Mouse (Mus musculus): ENCODE data around the gene Ift57. TPM values are rescaled to one million over a fixed set of nuclear protein-coding genes. Genes with fewer than 3 reads are reported as not detected.
A peak's percentile ranks its signal among the peaks of the same experiment; 100 is the strongest.

Gene Ift57
- polyA plus RNA-seq, 1 experiment from 2014 or later = 26.9 TPM

GRCm38 (mm10) chr16:49774059-49775001, 75.3 kb downstream of the Ift57 start:
- Histone ChIP-seq H3K4me1 (ENCODE audit: control insufficient read depth, insufficient read depth, low read length) (no peaks in the 10 kb centered on the region), H3K27ac (ENCODE audit: low read length) (no peak overlapping the region), H3K4me3 (ENCODE audit: low read depth, low read length) (no peak overlapping the region), H3K27me3 (ENCODE audit: control insufficient read depth, insufficient read depth, low read length) (no peaks in the 10 kb centered on the region), H3K9me3 (ENCODE audit: control insufficient read depth, low read depth, low read length) (no peaks in the 10 kb centered on the region), H3K36me3 (ENCODE audit: control insufficient read depth, insufficient read depth, low read length) (no peaks in the 10 kb centered on the region), H3K4me2 (replicated peaks; ENCODE audit: low read depth, low read length) (no peak overlapping the region), H3K9ac (replicated peaks; ENCODE audit: low read depth, low read length) (no peak overlapping the region)
- no peak for ATAC-seq (ENCODE audit: insufficient number of reproducible peaks, insufficient read depth, low FRiP score, low read depth)
- 82% methylated on average over 18 of the region's 18 CpGs for WGBS

GRCm38 (mm10) chr16:49775002-49775966, 76.3 kb downstream of the Ift57 start:
- H3K36me3 ChIP-seq (ENCODE audit: control insufficient read depth, insufficient read depth, low read length) = no peaks in the 10 kb centered on the region
- no peaks in the 10 kb centered on the region for H3K4me1 ChIP-seq (ENCODE audit: control insufficient read depth, insufficient read depth, low read length)
- no peak overlapping the region for H3K4me2 ChIP-seq (replicated peaks; ENCODE audit: low read depth, low read length)
- WGBS = 81% methylated on average over 22 of the region's 22 CpGs
- no peaks in the 10 kb centered on the region for H3K27me3 ChIP-seq (ENCODE audit: control insufficient read depth, insufficient read depth, low read length)
- H3K4me3 ChIP-seq (ENCODE audit: low read depth, low read length) = no peak overlapping the region
- H3K9ac ChIP-seq (replicated peaks; ENCODE audit: low read depth, low read length) = no peak overlapping the region
- no peak overlapping the region for H3K27ac ChIP-seq (ENCODE audit: low read length)
- no peaks in the 10 kb centered on the region for H3K9me3 ChIP-seq (ENCODE audit: control insufficient read depth, low read depth, low read length)
- no peak for ATAC-seq (ENCODE audit: insufficient number of reproducible peaks, insufficient read depth, low FRiP score, low read depth)

DNA sequence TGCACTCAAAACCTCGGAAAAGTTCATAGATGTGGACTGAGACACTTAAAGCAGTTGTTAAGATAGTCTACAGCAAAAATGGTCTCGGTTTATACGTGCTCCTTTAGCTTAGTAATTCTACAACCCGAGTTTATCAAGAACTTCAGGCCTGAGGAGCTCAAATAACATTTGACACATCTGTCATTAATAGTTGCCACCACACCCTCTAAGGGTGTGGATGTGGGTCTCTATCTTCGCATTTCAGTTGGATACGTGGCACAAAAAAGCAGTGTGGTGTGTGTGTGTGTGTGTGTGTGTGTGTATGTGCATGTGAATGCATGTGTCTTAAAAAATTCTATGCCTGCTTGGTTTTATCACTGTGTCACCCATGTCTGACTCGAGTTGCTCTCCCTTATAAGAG, 77.9 kb downstream of the Ift57 start:
- Histone ChIP-seq H3K36me3 (ENCODE audit: control insufficient read depth, insufficient read depth, low read length) (no peaks in the 10 kb centered on the region), H3K9ac (replicated peaks; ENCODE audit: low read depth, low read length) (no peak overlapping the region), H3K4me1 (ENCODE audit: control insufficient read depth, insufficient read depth, low read length) (no peaks in the 10 kb centered on the region), H3K27ac (ENCODE audit: low read length) (no peak overlapping the region), H3K4me3 (ENCODE audit: low read depth, low read length) (no peak overlapping the region), H3K9me3 (ENCODE audit: control insufficient read depth, low read depth, low read length) (no peaks in the 10 kb centered on the region), H3K4me2 (replicated peaks; ENCODE audit: low read depth, low read length) (no peak overlapping the region), H3K27me3 (ENCODE audit: control insufficient read depth, insufficient read depth, low read length) (no peaks in the 10 kb centered on the region)
- 73% methylated on average over 7 of the region's 7 CpGs for WGBS
- peak; percentile 46; the same call in 1 of the 2 replicates for ATAC-seq (ENCODE audit: insufficient number of reproducible peaks, insufficient read depth, low FRiP score, low read depth)

DNA sequence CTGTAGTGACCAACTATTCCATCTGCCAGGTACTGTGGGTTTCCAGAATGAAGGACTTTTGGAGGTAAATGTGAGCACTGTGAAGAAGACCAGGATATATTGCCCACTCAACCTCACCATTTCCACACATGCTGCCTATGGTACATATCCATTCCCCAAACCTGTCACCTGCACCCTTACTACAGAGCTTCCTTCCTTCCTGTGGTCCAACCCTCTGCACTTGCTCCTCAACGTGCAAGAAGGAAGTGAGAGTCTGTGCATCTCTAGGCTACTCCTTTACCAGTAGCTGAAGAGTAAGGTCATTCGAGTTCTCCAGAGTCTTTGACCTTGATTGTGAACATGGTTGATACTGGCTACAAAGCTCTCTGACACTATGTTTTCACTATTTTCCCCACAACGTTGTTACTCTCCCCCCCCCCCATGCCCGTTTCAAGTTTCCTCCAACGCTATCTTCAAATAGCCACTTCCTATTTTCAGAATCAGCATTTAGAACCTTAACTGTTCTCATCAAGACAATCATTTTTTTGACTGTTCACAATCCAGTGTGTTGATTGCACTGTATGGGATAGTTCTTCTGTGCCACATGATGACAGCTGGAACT, 82.6 kb downstream of the Ift57 start:
- WGBS = 82% methylated on average over 5 of the region's 5 CpGs
- no peak overlapping the region for H3K4me2 ChIP-seq (replicated peaks; ENCODE audit: low read depth, low read length)
- no peak overlapping the region for H3K9ac ChIP-seq (replicated peaks; ENCODE audit: low read depth, low read length)
- H3K4me3 ChIP-seq (ENCODE audit: low read depth, low read length) = no peak overlapping the region
- H3K9me3 ChIP-seq (ENCODE audit: control insufficient read depth, low read depth, low read length) = no peaks in the 10 kb centered on the region
- no peak for ATAC-seq (ENCODE audit: insufficient number of reproducible peaks, insufficient read depth, low FRiP score, low read depth)
- no peaks in the 10 kb centered on the region for H3K36me3 ChIP-seq (ENCODE audit: control insufficient read depth, insufficient read depth, low read length)
- no peak overlapping the region for H3K27ac ChIP-seq (ENCODE audit: low read length)
- no peaks in the 10 kb centered on the region for H3K4me1 ChIP-seq (ENCODE audit: control insufficient read depth, insufficient read depth, low read length)
- H3K27me3 ChIP-seq (ENCODE audit: control insufficient read depth, insufficient read depth, low read length) = no peaks in the 10 kb centered on the region

- Histone ChIP-seq H3K27me3 (ENCODE audit: control insufficient read depth, insufficient read depth, low read length) (no peaks in the 10 kb centered on the region), H3K4me3 (ENCODE audit: low read depth, low read length) (no peak overlapping the region), H3K4me2 (replicated peaks; ENCODE audit: low read depth, low read length) (no peak overlapping the region), H3K36me3 (ENCODE audit: control insufficient read depth, insufficient read depth, low read length) (no peaks in the 10 kb centered on the region), H3K9me3 (ENCODE audit: control insufficient read depth, low read depth, low read length) (no peaks in the 10 kb centered on the region), H3K9ac (replicated peaks; ENCODE audit: low read depth, low read length) (no peak overlapping the region), H3K27ac (ENCODE audit: low read length) (no peak overlapping the region), H3K4me1 (ENCODE audit: control insufficient read depth, insufficient read depth, low read length) (no peaks in the 10 kb centered on the region)
- no peak for ATAC-seq (ENCODE audit: insufficient number of reproducible peaks, insufficient read depth, low FRiP score, low read depth)
Observed at GRCm38 (mm10) chr16:49783369-49783768, 84.3 kb downstream of the Ift57 start.

- Histone ChIP-seq H3K4me3 (ENCODE audit: low read depth, low read length) (no peak overlapping the region), H3K9ac (replicated peaks; ENCODE audit: low read depth, low read length) (no peak overlapping the region), H3K27ac (ENCODE audit: low read length) (no peak overlapping the region), H3K4me2 (replicated peaks; ENCODE audit: low read depth, low read length) (no peak overlapping the region), H3K4me1 (ENCODE audit: control insufficient read depth, insufficient read depth, low read length) (no peaks in the 10 kb centered on the region), H3K27me3 (ENCODE audit: control insufficient read depth, insufficient read depth, low read length) (no peaks in the 10 kb centered on the region), H3K36me3 (ENCODE audit: control insufficient read depth, insufficient read depth, low read length) (no peaks in the 10 kb centered on the region), H3K9me3 (ENCODE audit: control insufficient read depth, low read depth, low read length) (no peaks in the 10 kb centered on the region)
- no peak for ATAC-seq (ENCODE audit: insufficient number of reproducible peaks, insufficient read depth, low FRiP score, low read depth)
- 89% methylated on average over 6 of the region's 6 CpGs for whole genome bisulfite sequencing
Observed at GRCm38 (mm10) chr16:49786116-49786515, 87.1 kb downstream of the Ift57 start.

DNA sequence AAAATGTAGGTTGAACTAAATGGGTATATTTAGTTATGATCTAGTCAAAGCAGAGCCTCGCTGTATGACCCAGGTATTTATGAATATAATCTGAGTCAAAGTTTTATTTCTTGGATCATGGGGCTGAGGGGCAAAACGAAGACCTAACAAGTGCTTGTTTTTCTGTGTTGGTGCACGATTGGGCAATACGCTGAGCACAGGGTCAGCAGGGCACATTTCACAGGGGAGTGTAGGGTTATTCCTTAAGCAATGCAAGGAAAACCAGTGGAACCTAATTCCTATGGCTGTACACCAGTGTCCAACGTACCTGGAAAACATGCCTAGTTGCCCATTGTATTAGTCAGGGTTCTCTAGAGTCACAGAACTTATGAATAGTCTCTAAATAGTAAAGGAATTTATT, 88.7 kb downstream of the Ift57 start:
- H3K4me1 ChIP-seq (ENCODE audit: control insufficient read depth, insufficient read depth, low read length) = no peaks in the 10 kb centered on the region
- ATAC-seq (ENCODE audit: insufficient number of reproducible peaks, insufficient read depth, low FRiP score, low read depth) = no peak
- H3K9ac ChIP-seq (replicated peaks; ENCODE audit: low read depth, low read length) = no peak overlapping the region
- 87% methylated on average over 5 of the region's 5 CpGs for WGBS
- H3K4me2 ChIP-seq (replicated peaks; ENCODE audit: low read depth, low read length) = no peak overlapping the region
- no peaks in the 10 kb centered on the region for H3K9me3 ChIP-seq (ENCODE audit: control insufficient read depth, low read depth, low read length)
- H3K27ac ChIP-seq (ENCODE audit: low read length) = no peak overlapping the region
- no peak overlapping the region for H3K4me3 ChIP-seq (ENCODE audit: low read depth, low read length)
- no peaks in the 10 kb centered on the region for H3K36me3 ChIP-seq (ENCODE audit: control insufficient read depth, insufficient read depth, low read length)
- H3K27me3 ChIP-seq (ENCODE audit: control insufficient read depth, insufficient read depth, low read length) = no peaks in the 10 kb centered on the region
